Mouse (Mus musculus): ENCODE measurements around the gene Rbms3.

The Rbms3 gene

DNA sequence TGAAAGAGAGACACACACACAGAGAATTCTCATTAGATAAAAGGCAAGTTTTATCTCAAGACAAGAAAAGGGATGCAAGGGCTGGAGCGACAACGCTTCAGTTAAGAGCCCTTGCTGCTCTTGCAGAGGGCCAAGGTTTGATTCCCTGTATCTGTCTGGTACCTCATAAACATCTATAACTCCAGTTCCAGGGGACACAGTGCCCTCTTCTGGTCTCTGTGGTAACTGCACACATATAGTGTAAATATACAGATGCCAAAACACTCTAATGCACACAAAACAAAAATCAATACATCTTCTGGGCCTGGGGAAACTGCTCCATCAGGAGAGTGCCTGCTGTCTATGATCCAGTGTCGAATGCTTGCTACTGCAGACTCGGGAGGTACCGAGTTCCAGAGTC is 145.3 kb downstream of the Rbms3 start:
- DNase-seq (ENCODE audit: low spot score in 2 of 2) = no peak

DNA sequence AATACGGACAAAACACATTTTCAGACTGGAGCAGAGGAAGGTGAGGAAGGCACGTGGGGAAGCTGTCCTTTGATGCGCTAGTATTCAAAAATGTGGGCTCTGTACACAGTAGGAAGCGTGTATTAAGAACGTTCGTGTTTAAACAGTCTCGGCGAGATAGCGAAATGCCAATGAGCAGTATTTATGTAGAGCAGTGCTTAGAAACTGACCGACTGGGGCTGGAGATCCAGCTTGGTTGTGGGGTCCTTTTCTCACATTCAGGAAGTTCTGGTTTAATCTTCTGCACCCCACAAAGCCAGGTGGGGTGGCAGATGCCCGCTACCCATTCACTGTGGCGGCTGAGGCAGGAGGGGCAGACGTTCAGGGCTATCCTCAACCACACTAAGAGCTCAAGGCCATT is 153.0 kb downstream of the Rbms3 start:
- DNase-seq (ENCODE audit: low spot score in 2 of 2) = no peak

DNA sequence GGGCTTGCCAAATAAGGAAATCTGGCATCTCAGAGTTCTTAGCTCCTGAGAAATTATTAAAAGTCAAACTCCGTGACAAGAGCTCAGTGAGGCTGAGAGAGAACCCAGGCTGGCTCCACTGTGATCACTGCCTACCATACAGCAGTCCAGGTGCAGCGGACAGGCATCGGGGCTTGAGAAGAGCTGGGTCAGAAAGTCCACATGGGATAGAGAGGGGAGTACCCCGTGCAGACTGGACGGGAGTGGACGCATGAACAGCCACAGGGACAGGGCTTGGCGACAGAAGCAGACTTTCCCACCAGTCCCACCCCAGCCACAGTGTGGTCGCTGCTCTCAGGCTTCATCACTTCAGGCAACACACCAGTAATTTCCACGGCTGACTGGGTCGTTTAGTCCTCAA is 176.9 kb downstream of the Rbms3 start:
- no peak for DNase-seq (ENCODE audit: low spot score in 2 of 2)

DNA sequence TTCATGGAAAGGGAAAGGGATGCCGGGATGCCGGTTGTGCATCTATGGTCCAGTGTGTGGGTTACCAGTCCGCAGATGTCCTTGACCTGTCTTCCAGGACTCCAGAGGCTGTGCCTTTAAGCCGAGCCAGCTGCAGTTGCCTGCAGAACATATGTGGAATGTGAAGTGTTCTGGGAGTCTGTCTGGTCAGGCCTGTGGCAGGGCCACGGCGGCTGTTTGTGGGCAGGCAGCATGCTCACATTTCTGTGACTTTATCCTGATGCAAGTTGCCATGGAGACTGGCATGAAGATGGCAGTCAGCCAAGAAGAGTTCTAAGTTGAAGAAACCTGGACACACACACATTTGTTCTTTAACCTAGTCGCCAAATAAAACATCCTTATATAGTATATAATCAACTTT is 187.1 kb downstream of the Rbms3 start:
- no peak for DNase-seq (ENCODE audit: low spot score in 2 of 2)

DNA sequence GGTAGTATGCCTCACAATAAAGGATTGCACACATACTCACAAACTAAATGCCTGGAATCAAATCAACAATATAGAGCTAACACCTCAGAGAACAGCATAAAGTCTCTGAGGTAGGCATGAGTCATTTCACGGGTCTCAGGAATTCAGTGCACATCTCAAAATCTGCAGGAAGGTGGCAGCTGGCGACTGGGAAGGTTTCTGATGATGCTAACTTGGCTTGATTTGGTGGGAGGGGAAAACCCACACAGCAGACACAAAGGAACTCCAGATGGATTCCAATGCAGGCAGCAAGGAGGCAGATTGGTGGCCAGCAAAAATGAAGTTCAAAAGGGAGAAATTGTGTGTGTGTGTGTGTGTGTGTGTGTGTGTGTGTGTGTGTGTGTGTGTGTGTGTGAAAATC is 193.9 kb downstream of the Rbms3 start:
- DNase-seq (ENCODE audit: low spot score in 2 of 2) = no peak

DNA sequence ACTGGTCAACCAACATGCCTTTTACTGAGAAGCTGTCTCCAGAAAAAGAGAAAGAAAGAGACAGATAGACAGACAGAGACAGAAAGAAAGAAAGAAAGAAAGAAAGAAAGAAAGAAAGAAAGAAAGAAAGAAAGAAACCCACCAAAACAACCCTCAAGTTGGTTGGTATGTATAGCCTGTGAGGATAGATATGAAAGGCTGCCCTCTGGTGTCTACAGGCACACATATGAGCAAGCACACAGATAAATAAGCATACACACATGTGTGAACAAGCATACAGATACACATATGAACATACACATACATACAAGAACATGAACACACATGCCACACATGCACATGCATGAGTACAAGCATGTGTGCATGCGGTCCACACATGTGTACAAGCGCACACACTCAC is 199.0 kb downstream of the Rbms3 start:
- no peak for DNase-seq (ENCODE audit: low spot score in 2 of 2)

DNA sequence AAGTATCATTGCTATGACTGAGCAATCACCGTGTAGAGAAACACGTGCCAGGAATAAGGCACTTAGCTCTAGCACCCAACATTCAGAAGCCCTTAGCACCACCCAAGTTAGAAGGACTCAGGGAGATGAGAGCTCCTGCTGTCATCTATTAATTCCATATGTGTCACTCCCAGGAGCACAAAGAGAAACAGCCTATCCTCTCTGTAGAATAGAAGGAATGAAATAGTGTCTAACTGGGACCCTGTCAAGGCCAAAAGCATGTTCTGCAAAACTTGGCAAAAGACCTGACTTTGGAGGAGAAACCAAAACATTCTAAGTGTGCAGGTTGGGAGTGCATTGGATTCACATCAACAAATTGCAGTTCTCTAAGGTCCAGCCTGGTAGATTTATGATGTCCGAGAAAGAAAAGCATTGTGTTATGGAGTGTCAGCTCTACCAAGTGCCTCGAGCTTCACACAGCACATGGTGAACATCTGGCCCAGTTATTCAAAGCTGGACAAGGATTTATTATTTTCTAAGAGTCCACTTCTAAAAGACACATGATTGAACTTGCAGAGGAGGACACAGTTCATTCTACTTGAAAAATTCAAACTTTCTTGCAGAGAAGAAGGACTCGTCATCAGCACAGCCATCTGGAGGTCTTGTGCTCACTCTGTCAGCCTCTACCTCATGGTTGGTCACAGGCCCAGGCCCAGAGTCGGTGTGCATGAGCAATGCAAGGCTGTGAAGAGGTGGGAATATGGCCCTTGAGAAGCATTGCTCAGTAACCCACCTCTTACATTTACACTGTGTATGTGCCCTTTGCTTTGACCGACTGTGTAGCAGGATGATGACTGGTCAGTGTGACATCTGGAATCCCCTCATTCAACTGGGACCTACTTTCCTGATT is 200.3 kb downstream of the Rbms3 start:
- no peak for DNase-seq (ENCODE audit: low spot score in 2 of 2)

DNA sequence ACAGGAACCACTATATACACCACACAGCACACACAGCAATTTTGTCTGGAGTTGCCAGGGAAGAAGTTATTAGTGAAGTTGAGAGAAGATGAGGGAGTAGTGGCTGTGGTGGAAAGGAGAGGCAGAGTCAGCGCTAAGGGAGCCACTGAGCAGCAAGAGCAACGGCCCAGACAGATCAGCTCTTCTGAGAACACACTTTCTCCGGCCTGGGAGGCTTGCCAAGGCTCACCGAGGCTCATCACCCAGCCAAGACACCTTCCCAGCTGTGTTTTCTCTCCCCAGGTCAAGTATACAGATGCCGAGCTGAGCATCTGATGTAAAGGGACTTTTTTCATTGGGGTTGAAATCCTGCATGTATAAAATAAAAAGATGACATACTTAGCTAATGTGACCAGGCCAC is 206.5 kb downstream of the Rbms3 start:
- no peak for DNase-seq (ENCODE audit: low spot score in 2 of 2)

DNA sequence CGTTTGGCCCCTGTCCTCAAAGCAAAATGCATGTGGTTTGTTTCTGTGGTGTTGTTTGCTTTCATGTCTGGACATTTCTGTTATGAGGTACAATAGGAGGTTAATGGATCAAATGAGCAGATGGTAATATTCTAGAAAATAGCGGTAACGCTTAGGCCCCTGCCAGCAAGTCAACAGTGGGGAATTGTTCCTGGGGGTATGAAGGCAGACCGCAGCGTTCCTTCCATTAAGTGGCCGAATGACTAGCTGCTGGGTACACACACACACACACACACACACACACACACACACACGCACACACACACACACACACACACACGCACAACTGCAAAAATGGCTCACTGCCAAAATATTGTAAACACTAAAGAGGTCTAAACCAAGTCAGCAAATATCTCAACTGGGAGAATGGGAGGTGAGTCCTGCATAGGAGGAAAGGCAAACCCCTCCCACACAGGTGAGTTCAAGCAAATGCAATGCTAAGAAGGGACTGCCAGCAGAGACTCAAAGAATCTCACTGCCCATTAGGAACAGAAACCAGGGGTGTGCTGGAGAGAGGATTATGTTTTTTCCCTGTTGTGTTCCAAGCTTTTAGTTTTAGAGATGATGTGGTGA is 209.7 kb downstream of the Rbms3 start:
- DNase-seq (ENCODE audit: low spot score in 2 of 2) = no peak

DNA sequence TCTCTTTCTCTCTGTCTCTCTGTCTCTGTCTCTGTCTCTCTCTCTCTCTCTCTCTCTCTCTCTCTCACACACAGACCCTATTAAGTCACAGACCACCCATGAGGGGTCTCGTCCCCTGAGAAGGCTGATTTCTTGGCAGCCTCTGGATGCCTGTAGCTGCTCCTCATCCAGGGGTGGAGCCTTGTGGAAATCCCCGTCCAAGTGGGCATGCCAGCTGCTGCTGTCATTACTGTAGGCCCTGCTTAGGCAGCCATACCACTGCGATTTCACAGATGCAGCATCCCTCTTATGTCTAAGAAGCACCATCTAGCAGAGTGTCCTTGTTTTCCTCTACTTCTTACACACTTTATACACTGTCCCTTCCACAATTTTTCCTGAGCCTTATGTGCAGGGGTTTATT is 216.5 kb downstream of the Rbms3 start:
- DNase-seq (ENCODE audit: low spot score in 2 of 2) = no peak

DNA sequence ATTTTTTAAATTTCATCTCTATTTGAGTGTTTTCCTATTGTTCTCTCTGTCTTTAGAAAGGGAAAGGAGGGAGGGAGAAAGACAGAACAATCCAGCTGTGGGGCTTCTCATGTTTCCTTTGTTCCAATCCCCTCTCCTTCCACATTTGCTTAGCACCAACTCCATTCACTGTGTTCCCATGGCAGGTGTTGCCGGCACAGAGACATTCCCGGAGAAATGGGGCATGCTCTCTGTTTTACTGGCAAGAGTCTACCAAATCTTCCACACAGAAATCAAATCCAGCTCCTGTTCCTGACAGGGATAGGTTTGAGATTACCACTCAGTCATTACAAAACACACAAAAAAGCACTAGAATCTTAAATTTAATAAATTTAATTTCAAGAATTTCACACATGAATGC is 217.1 kb downstream of the Rbms3 start:
- no peak for DNase-seq (ENCODE audit: low spot score in 2 of 2)

DNA sequence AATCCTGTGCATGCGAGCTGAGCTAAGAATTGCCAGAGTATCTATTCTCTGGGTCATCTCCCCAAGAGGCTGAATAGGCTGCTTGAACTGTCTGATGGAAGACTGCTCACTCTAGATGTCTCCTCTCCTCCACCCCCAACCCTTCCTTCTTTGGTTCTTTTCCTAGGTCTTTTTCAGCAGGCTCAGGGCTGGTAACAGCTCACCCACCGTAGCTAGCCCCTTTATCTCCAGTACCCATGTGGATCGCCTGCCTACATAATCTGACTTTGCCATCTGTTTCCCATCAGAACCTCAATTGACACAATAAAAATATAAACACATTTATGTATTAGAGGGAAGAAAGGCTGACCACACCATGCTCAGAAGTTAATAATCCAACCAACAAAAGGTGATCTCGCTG is 225.1 kb downstream of the Rbms3 start:
- DNase-seq (ENCODE audit: low spot score in 2 of 2) = no peak

DNA sequence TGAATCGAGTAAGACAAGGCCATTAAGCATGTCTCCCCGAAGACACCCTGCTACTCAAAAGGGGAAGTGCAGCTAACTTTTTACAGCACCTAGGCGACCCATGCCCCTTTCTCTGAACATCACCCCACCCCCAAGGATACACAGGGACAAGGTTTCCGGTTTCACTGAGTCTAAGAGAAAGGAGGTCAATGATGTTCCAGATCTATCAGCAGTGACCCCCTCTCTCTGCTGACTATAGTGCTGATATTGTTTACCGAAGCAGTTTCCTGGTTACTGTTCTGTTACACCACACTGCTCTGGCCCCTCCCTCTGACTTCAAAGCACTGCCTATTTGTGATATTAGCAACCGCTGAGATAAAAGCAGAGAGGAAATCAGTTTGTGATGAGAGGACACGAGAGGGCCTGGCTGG is 229.4 kb downstream of the Rbms3 start:
- no peak for DNase-seq (ENCODE audit: low spot score in 2 of 2)

DNA sequence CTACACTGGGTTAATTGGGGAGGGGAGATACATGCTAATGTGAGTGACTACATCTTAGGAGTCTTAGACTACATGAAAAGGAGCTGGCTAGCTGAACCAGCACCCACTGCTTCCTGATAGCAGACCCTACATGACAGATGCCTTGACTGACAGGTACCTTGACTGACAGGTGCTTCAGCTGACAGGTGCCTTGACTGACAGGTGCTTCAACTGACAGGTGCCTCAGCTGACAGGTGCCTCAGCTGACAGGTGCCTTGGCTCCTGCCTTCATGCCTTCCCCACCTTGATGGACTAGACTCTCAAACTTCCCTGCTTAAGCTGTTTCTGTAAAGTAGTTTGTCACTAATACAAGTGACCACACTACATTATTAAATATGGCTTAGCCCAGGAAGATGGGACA is 232.6 kb downstream of the Rbms3 start:
- no peak for DNase-seq (ENCODE audit: low spot score in 2 of 2)

DNA sequence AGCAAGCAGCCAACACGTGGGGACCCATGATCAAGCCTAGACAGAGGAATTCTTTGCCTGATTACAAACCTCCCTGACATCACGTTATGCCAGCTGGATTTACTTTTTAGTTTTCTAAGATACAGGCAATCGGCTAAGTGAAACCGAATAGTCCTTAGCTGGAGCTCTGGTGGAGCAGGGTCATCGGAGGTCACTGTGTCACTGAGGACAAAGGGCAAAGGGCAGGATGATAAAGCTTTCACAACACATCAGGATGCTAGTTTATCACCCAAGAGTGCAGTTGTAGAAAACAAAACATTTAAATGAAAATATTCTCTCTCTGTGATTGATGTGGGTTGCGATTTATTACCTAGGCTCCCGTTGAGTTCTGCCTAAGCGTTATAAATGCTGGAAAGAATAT is 233.1 kb downstream of the Rbms3 start:
- no peak for DNase-seq (ENCODE audit: low spot score in 2 of 2)

DNA sequence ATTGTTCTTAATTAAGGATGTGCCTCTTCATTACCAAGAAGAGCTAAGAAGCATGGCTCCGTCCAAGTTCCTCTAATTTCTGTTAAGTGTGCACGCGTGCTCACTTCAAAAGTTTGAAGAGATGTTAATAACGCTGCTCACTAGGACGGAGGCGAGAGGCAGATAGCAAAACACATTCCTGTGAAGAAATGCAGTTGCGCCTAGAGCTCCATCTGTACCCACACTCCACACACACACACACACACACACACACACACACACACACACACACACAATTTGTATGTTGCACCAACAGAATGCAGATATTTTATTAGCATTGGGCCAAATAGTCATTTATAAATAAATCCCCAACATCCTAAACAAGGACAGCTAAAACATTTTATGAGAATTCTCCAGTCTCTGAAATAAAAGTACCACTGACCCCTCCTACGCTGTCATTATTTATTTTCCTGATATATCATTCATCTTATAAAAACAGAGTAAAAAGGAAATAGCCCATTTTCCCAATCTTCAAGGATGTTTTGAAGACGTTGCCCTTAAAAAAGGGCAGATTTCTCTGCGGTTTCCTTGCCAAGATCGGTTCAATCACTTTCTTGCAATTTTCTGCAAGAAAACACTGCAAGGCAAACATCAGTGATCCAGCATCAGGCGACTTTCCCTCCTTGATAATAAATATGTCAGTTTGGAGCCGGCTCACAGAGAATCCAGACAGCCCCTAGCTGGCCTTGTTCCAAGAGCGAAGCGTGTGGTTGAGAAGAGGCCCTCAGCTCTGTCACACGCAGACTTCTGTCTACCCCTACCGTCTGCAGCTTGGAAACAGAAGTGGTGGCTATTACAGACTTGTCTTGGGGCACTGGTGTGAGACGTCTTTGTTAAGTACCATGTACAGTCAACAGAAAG is 235.8 kb downstream of the Rbms3 start:
- no peak for DNase-seq (ENCODE audit: low spot score in 2 of 2)

DNA sequence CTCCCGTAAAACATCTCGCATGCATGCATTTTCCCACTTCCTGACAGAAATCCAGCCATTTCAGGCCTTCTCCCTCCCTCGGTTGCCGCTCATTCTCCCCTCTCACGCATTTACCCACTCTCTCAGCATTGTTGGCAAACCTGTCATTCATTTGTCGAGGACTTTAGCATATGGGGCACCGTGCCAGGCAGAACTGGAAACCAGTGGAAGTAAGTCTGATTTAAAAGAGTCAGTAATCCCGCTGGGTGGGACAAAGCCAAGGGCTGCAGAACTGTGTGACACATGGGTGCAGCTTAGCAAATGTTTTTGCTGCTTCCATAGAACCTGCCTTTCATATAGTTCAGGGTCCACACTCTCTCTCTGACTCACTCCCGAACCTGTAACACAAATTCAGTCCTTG is 241.7 kb downstream of the Rbms3 start:
- no peak for DNase-seq (ENCODE audit: low spot score in 2 of 2)

DNA sequence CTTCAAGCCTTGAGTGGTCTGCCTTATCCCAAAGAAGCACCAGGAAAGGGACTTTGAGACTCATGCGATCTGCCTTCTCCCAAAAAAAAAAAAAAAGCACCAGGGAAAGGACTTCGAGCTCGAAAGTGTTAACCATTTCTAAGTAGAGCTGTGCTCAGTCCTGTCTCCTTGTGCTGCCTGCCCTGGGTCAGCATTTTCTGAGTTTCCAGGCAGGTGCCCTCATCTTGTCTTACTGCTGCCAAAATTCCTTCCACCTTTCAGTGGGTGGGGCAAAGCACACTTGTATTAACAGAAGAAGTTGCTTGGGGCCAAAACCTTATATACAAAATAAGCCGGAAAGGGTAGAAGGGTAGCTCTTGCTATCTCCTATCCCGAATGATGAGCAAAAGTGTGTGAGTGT is 248.8 kb downstream of the Rbms3 start:
- no peak for DNase-seq (ENCODE audit: low spot score in 2 of 2)

DNA sequence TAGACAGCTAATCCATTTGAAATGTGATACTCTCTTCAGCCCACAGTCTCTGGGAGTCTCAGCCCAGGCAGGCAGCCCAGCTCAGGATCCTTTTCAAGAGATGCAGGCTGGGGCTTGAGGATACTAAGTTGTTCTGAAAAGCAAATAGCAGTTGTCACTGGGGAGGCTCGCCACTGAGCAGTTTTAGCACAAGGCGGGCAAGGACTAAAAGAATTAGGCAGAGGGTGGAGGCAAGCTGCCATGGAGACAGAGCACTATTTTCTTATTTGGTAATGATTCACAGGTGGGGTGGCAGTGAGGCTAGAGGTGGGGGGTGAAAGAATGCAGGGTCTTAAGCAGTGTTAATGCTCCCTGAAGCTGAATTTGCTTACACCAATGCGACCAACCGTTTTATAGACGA is 249.6 kb downstream of the Rbms3 start:
- no peak for DNase-seq (ENCODE audit: low spot score in 2 of 2)

DNA sequence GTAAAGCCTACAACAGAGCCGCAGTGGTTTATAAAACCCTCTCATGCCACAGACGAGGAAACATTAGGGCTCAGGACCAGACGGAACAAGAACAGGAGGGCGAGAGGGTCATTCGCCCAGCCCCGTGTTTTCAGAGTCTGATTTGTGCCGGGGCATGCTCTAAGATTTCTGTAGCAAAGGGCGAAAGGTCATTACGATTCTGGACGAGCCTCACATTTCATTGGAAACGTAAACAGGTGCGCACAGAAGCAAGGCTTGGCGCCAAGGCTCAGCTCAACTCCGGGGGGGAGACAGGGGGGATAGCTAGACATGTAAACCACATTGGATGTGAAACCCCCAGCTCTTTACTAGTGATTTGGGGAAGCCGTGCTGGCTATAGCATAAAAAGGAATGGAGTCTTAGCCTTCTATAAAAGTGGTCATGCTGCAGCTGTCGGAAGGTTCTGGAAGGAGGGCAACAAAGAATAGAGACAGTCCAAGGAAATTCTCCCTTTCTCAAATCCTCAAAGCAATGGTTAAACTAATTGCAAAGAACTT is 250.2 kb downstream of the Rbms3 start:
- no peak for DNase-seq (ENCODE audit: low spot score in 2 of 2)

DNA sequence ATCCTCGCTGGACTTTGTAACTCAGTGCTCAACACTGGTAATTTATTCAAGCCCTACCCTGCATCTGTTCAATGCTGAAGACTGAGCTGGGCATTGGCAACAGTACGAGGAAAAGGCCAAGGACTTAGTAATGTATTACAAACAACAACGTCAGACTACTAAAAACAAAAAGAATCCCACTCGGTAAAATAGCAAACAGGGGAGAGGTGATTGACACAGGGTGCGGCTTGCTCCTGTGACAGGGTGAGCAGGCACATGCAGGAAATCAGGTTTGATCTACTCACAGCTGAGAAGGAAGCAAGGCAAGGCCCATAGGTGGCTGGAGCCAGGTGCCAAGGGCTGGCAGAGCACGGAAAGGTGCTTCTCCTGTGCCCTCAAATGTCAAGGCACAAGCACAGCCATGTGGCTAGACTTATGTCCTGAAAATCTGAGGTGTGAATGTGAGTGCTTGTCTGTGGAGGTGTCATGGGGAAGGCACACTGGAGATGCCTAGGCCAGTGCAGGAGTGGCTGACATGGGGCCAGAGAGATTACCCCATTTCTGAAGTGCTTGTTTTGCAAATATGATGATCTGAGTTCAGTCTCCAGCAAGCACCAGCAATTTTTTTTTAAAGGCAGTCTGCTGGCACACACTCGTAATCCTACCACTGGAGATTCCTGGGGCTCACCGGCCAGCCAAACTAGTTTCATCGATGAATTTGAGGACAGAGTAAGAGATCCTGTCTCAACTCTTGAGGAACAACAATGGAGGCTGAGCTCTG is 251.4 kb downstream of the Rbms3 start:
- DNase-seq (ENCODE audit: low spot score in 2 of 2) = no peak

DNA sequence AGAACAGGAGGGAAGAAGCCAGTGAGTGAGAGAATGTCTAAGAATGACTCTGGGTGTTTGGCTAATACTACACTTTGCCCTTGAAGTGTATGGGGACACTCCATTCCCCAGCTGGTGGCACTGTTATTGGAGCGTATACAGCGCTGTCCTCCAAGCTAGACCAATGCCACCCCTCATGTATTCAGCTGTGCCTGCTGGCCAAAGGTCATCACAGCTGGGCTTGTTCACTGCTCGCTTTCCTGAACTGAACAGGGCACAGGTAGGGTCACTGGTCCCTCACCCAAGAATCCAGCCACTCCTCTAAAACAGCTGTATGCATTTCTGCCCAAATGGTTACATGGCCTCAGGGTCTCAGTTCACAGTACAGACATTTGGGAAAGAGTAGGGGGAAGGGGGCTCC is 253.9 kb downstream of the Rbms3 start:
- no peak for DNase-seq (ENCODE audit: low spot score in 2 of 2)

Measured in spleen, postnatal 10 days (tissue).